25 mouse cellular contexts compared by ENCODE assay signal in the genomic region with DNA sequence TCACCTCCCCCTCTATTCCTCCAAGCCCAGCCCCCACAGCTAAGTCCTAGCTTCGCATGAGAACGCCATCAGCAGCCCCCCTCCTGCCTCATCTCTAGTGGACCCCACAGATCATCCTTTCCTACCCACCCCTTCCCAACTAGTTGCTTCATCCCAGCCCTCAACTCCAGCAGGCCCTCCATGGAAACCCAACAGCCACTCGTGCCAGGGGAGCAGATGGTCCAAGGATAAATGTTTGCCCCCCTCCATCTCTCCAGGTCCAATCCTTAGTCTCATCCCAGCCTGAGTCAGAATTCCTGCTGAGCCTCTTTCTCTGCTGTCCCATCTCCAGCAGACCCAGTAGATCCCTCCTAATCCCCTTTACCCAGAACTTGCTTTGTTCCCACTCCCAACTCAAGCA. TPM values are rescaled to one million over a fixed set of nuclear protein-coding genes. Genes with fewer than 3 reads are reported as not detected.
DNase-seq lines count a peak whose midpoint lies in the region; ATAC-seq lines count a peak whose summit lies in the region.
"Had no signal": no experiment of that assay in that cellular context is flagged by ENCODE, and none has a peak within 500 bp of the region (broad histone marks: within the 10 kb centered on the region; RNA-seq: fewer than 3 reads in every experiment).

No protein-coding gene starts in this region.

- H3K9me3 ChIP-seq in forebrain, embryonic 11.5 days (ENCODE audit: control insufficient read depth, low read length): no peaks in the 10 kb centered on the region
- H3K9me3 ChIP-seq in liver, embryonic 11.5 days (ENCODE audit: control insufficient read depth, low read length): no peaks in the 10 kb centered on the region
- H3K9me3 ChIP-seq in liver, embryonic 12.5 days (replicated peaks): no peaks in the 10 kb centered on the region
- H3K9me3 ChIP-seq: embryonic facial prominence, embryonic 10.5 days; embryonic facial prominence, embryonic 13.5 days; hindbrain, embryonic 12.5 days; hindbrain, embryonic 15.5 days had no signal

- H3K27ac ChIP-seq in forebrain, embryonic 11.5 days (ENCODE audit: low read depth, low read length): no peak overlapping the region
- no peak overlapping the region for H3K27ac ChIP-seq in liver, embryonic 11.5 days (ENCODE audit: low read depth, low read length)
- H3K27ac ChIP-seq in liver, embryonic 12.5 days: no peak overlapping the region
- H3K27ac ChIP-seq: embryonic facial prominence, embryonic 10.5 days; embryonic facial prominence, embryonic 13.5 days; gastrocnemius, adult 2 months; hindbrain, embryonic 12.5 days; hindbrain, embryonic 15.5 days had no signal

- H3K27me3 ChIP-seq in forebrain, embryonic 11.5 days (ENCODE audit: control insufficient read depth, insufficient read depth, low read length): no peaks in the 10 kb centered on the region
- H3K27me3 ChIP-seq in liver, embryonic 11.5 days (replicated peaks; ENCODE audit: control insufficient read depth, insufficient read depth, low read length): no peaks in the 10 kb centered on the region
- H3K27me3 ChIP-seq in liver, embryonic 12.5 days (replicated peaks): no peaks in the 10 kb centered on the region
- H3K27me3 ChIP-seq: embryonic facial prominence, embryonic 13.5 days; hindbrain, embryonic 12.5 days; hindbrain, embryonic 15.5 days had no signal

- WGBS in forebrain, embryonic 11.5 days: 79% methylated on average over 3 of the region's 3 CpGs
- WGBS in liver, embryonic 11.5 days: 76% methylated on average over 3 of the region's 3 CpGs
- 73% methylated on average over 3 of the region's 3 CpGs for whole genome bisulfite sequencing in liver, embryonic 12.5 days (ENCODE audit: insufficient replicate concordance)

- no peaks in the 10 kb centered on the region for H3K36me3 ChIP-seq in forebrain, embryonic 11.5 days (ENCODE audit: control insufficient read depth, insufficient read depth, low read length)
- no peaks in the 10 kb centered on the region for H3K36me3 ChIP-seq in liver, embryonic 11.5 days (ENCODE audit: control insufficient read depth, insufficient read depth, low read length)
- no peaks in the 10 kb centered on the region for H3K36me3 ChIP-seq in liver, embryonic 12.5 days
- H3K36me3 ChIP-seq: hindbrain, embryonic 12.5 days; hindbrain, embryonic 15.5 days had no signal

- no peaks in the 10 kb centered on the region for H3K4me1 ChIP-seq in forebrain, embryonic 11.5 days (replicated peaks; ENCODE audit: control insufficient read depth, insufficient read depth, low read length)
- no peaks in the 10 kb centered on the region for H3K4me1 ChIP-seq in liver, embryonic 11.5 days (replicated peaks; ENCODE audit: control insufficient read depth, insufficient read depth, low read length)
- no peaks in the 10 kb centered on the region for H3K4me1 ChIP-seq in liver, embryonic 12.5 days
- H3K4me1 ChIP-seq: hindbrain, embryonic 15.5 days had no signal

- no peak overlapping the region for H3K4me3 ChIP-seq in forebrain, embryonic 11.5 days (ENCODE audit: low read depth, low read length)
- H3K4me3 ChIP-seq in liver, embryonic 11.5 days (ENCODE audit: low read depth, low read length): no peak overlapping the region
- no peak overlapping the region for H3K4me3 ChIP-seq in liver, embryonic 12.5 days
- H3K4me3 ChIP-seq: embryonic facial prominence, embryonic 10.5 days; embryonic facial prominence, embryonic 13.5 days; erythroblast, embryonic 14.5 days; gastrocnemius, adult 2 months; hindbrain, embryonic 12.5 days; hindbrain, embryonic 15.5 days had no signal

- no peak overlapping the region for H3K4me2 ChIP-seq in forebrain, embryonic 11.5 days (ENCODE audit: low read depth, low read length, severe bottlenecking)
- H3K4me2 ChIP-seq in liver, embryonic 11.5 days: no peak overlapping the region
- no peak overlapping the region for H3K4me2 ChIP-seq in liver, embryonic 12.5 days
- H3K4me2 ChIP-seq: embryonic facial prominence, embryonic 13.5 days; heart, embryonic 11.5 days; hindbrain, embryonic 12.5 days; hindbrain, embryonic 15.5 days had no signal

- intact Hi-C loops in left cerebral cortex, postnatal 4 days (cut with DNase I): loop anchor here (2.0 kb wide), 1 partner anchor 31 kb away; no protein-coding TSS in a partner anchor

- DNase-seq in cerebellum, adult 11-12 months: peak; percentile 10
- peak; percentile 34 for DNase-seq in left cerebral cortex, postnatal 4 days
- no peak for DNase-seq in left cerebral cortex, adult 8-10 months (ENCODE audit: low spot score in 2 of 2)
- peak; percentile 37 to 58 for DNase-seq in cerebellum, postnatal 14 days
- no peak for DNase-seq in forebrain, embryonic 11.5 days (ENCODE audit: low spot score)
- no peak for DNase-seq in liver, embryonic 11.5 days (ENCODE audit: low spot score)
- DNase-seq: adrenal gland, adult 8-10 months; adrenal gland, postnatal 25 days; embryo, embryonic 11 days; forebrain, postnatal 0 days; gastrocnemius, adult 2 months; gastrocnemius, postnatal 14 days; heart, adult 11 months; kidney, adult 2 months had no signal

- H3K9ac ChIP-seq in forebrain, embryonic 11.5 days (ENCODE audit: low read length): no peak overlapping the region
- no peak overlapping the region for H3K9ac ChIP-seq in liver, embryonic 11.5 days (ENCODE audit: low read depth, low read length)
- no peak overlapping the region for H3K9ac ChIP-seq in liver, embryonic 12.5 days
- H3K9ac ChIP-seq: embryonic facial prominence, embryonic 13.5 days; forebrain, postnatal 0 days; hindbrain, embryonic 12.5 days; hindbrain, embryonic 15.5 days had no signal

- no peak for ATAC-seq in cerebellum, adult (ENCODE audit: insufficient number of reproducible peaks, low FRiP score, low TSS enrichment)
- no peak for ATAC-seq in forebrain, embryonic 11.5 days (replicated peaks; ENCODE audit: low FRiP score)
- no peak for ATAC-seq in liver, embryonic 11.5 days (replicated peaks; ENCODE audit: low FRiP score)
- no peak for ATAC-seq in liver, embryonic 12.5 days
- ATAC-seq: activated CD4-positive, CD25-positive, alpha-beta regulatory T cell, adult 4 months; forebrain, embryonic 14.5 days; forebrain, postnatal 0 days; intestine, postnatal 0 days had no signal

RNA-seq across cellular contexts. Expression of gene Ttc28, which starts 36.6 kb away (rescaled TPM):
- 100 to 1,000 TPM in 1 of 2 experiments, 10 to 100 TPM in 1; 97.3 to 112 TPM for total RNA-seq in left cerebral cortex, postnatal 4 days (2021)
- 10 to 100 TPM in 3 of 4 experiments, 1 to 10 TPM in 1; 9.6 to 13.2 (median 11.1) TPM for total RNA-seq in left cerebral cortex, adult 8-10 months (2022)
- 17.0 and 19.9 TPM in 2 replicates for polyA plus RNA-seq in forebrain, embryonic 11.5 days (2014; fragmentation: Nextera tagmentation; extraction: Ambion mirVana)
- polyA plus RNA-seq in liver, embryonic 11.5 days (2014; fragmentation: Nextera tagmentation; extraction: Ambion mirVana): 5.5 and 5.7 TPM in 2 replicates
- 1.8 and 2.1 TPM in 2 replicates for polyA plus RNA-seq in liver, embryonic 12.5 days (2016; fragmentation: Nextera tagmentation; extraction: Ambion mirVana)

Comparison
In these comparisons a context has a peak if more than half of its experiments do, and no peak if none do; other contexts are left out.
1. DNase-seq: peak in cerebellum, adult 11-12 months (single experiment), left cerebral cortex, postnatal 4 days (single experiment) and cerebellum, postnatal 14 days (2 of 2); none in left cerebral cortex, adult 8-10 months (0 of 2), forebrain, embryonic 11.5 days (single experiment) and liver, embryonic 11.5 days (single experiment).